Mouse (Mus musculus): Measurements from ENCODE around the gene Upf3b. TPM values are rescaled to one million over a fixed set of nuclear protein-coding genes. Genes with fewer than 3 reads are reported as not detected.
A peak's percentile ranks its signal among the peaks of the same experiment; 100 is the strongest.
"Not testable (repeated sequence)": the region's sequence is repeated elsewhere in the genome, so short reads cannot be mapped to it uniquely, and the experiment has no call there.

Gene Upf3b
- total RNA-seq, 2 experiments from 2014 or later = 12.7 to 30.8 TPM

- peak; percentile 39; the same call in 1 of the 2 replicates for ATAC-seq (replicated peaks; ENCODE audit: low FRiP score, poor library complexity, severe bottlenecking)
These were observed 25.7 kb downstream of the Upf3b start for GRCm38 (mm10) chrX:37084318-37084926.

- ATAC-seq (replicated peaks; ENCODE audit: low FRiP score, poor library complexity, severe bottlenecking) = no peak
These were observed 28.9 kb downstream of the Upf3b start for GRCm38 (mm10) chrX:37081194-37081593.

GRCm38 (mm10) chrX:37080345-37080744, 29.8 kb downstream of the Upf3b start:
- not testable (repeated sequence) for ATAC-seq (replicated peaks; ENCODE audit: low FRiP score, poor library complexity, severe bottlenecking)

- ATAC-seq (replicated peaks; ENCODE audit: low FRiP score, poor library complexity, severe bottlenecking) = no peak
These were observed 33.5 kb downstream of the Upf3b start for GRCm38 (mm10) chrX:37076651-37077050.

GRCm38 (mm10) chrX:37074262-37074892, 35.7 kb downstream of the Upf3b start:
- peak; percentile 79 for ATAC-seq (replicated peaks; ENCODE audit: low FRiP score, poor library complexity, severe bottlenecking)

- no peak for ATAC-seq (replicated peaks; ENCODE audit: low FRiP score, poor library complexity, severe bottlenecking)
These were observed 41.4 kb downstream of the Upf3b start for GRCm38 (mm10) chrX:37068766-37069165.

- ATAC-seq (replicated peaks; ENCODE audit: low FRiP score, poor library complexity, severe bottlenecking) = no peak
These were observed 42.8 kb downstream of the Upf3b start for GRCm38 (mm10) chrX:37067299-37067698.

- no peak for ATAC-seq (replicated peaks; ENCODE audit: low FRiP score, poor library complexity, severe bottlenecking)
These were observed 46.2 kb downstream of the Upf3b start for GRCm38 (mm10) chrX:37063902-37064301.

- no peak for ATAC-seq (replicated peaks; ENCODE audit: low FRiP score, poor library complexity, severe bottlenecking)
These were observed 61.0 kb downstream of the Upf3b start for GRCm38 (mm10) chrX:37048890-37049823.

- no peak for ATAC-seq (replicated peaks; ENCODE audit: low FRiP score, poor library complexity, severe bottlenecking)
These were observed 61.8 kb downstream of the Upf3b start, which contains the start of gene Sowahd for GRCm38 (mm10) chrX:37048066-37048889. TSS of gene Sowahd (plus strand) at chrX:37048845.

- 0 out of 2 replicates have a peak, but pooled peaks have one; percentile 65 for ATAC-seq (replicated peaks; ENCODE audit: low FRiP score, poor library complexity, severe bottlenecking)
These were observed 67.4 kb downstream of the Upf3b start for GRCm38 (mm10) chrX:37042726-37043125.

Other genes with a start within 250 kb of the Upf3b start
- gene Ube2a, start 236.4 kb downstream of the Upf3b start, total RNA-seq (2015; ENCODE audit: low replicate concordance) = 16.7 and 39.9 TPM in 2 replicates
- gene Ube2a, start 236.4 kb downstream of the Upf3b start, total RNA-seq (2017; ENCODE audit: low replicate concordance) = 4.3 and 19.9 TPM in 2 replicates
- 9.2 and 22.2 TPM in 2 replicates for gene C330007P06Rik, start 236.2 kb downstream of the Upf3b start, total RNA-seq (2015; ENCODE audit: low replicate concordance)
- gene C330007P06Rik, start 236.2 kb downstream of the Upf3b start, total RNA-seq (2017; ENCODE audit: low replicate concordance) = 17.7 and 23.5 TPM in 2 replicates
- gene Nkrf, start 207.4 kb downstream of the Upf3b start, total RNA-seq (2015; ENCODE audit: low replicate concordance) = 3.1 and 8.5 TPM in 2 replicates
- gene Nkrf, start 207.4 kb downstream of the Upf3b start, total RNA-seq (2017; ENCODE audit: low replicate concordance) = 0.34 and 3.9 TPM in 2 replicates
- 8.6 and 12.5 TPM in 2 replicates for gene Sept6, start 118.5 kb downstream of the Upf3b start, total RNA-seq (2015; ENCODE audit: low replicate concordance)
- gene Sept6, start 118.5 kb downstream of the Upf3b start, total RNA-seq (2017; ENCODE audit: low replicate concordance) = 4.5 and 7.1 TPM in 2 replicates
- gene Sowahd, start 61.5 kb downstream of the Upf3b start, total RNA-seq (2015; ENCODE audit: low replicate concordance) = not detected in 2 replicates
- gene Sowahd, start 61.5 kb downstream of the Upf3b start, total RNA-seq (2017; ENCODE audit: low replicate concordance) = not detected in 2 replicates
- gene Rpl39, start 24.9 kb downstream of the Upf3b start, total RNA-seq (2015; ENCODE audit: low replicate concordance) = 374 and 391 TPM in 2 replicates
- 399 and 493 TPM in 2 replicates for gene Rpl39, start 24.9 kb downstream of the Upf3b start, total RNA-seq (2017; ENCODE audit: low replicate concordance)
- 6.5 and 8.3 TPM in 2 replicates for gene Nkap, start 16.5 kb upstream of the Upf3b start, total RNA-seq (2015; ENCODE audit: low replicate concordance)
- gene Nkap, start 16.5 kb upstream of the Upf3b start, total RNA-seq (2017; ENCODE audit: low replicate concordance) = 23.4 and 38.3 TPM in 2 replicates
- not detected in 2 replicates for gene Akap14, start 58.5 kb upstream of the Upf3b start, total RNA-seq (2015; ENCODE audit: low replicate concordance)
- gene Akap14, start 58.5 kb upstream of the Upf3b start, total RNA-seq (2017; ENCODE audit: low replicate concordance) = not detected in 2 replicates
- gene Ndufa1, start 80.8 kb upstream of the Upf3b start, total RNA-seq (2015; ENCODE audit: low replicate concordance) = 46.7 and 47.0 TPM in 2 replicates
- 26.6 and 36.0 TPM in 2 replicates for gene Ndufa1, start 80.8 kb upstream of the Upf3b start, total RNA-seq (2017; ENCODE audit: low replicate concordance)
- 1.3 TPM in 1 of 2 replicates, not detected in the other for gene Rnf113a1, start 80.9 kb upstream of the Upf3b start, total RNA-seq (2015; ENCODE audit: low replicate concordance)
- 0.56 and 1.0 TPM in 2 replicates for gene Rnf113a1, start 80.9 kb upstream of the Upf3b start, total RNA-seq (2017; ENCODE audit: low replicate concordance)
- not detected in 2 replicates for gene Gm9, start 100.7 kb upstream of the Upf3b start, total RNA-seq (2015; ENCODE audit: low replicate concordance)
- gene Gm9, start 100.7 kb upstream of the Upf3b start, total RNA-seq (2017; ENCODE audit: low replicate concordance) = 0.70 TPM in 1 of 2 replicates, not detected in the other
- not detected in 2 replicates for gene Rhox1, start 111.9 kb upstream of the Upf3b start, total RNA-seq (2015; ENCODE audit: low replicate concordance)
- not detected in 2 replicates for gene Rhox1, start 111.9 kb upstream of the Upf3b start, total RNA-seq (2017; ENCODE audit: low replicate concordance)
- gene Rhox2a, start 134.7 kb upstream of the Upf3b start, total RNA-seq (2015; ENCODE audit: low replicate concordance) = not detected in 2 replicates
- gene Rhox2a, start 134.7 kb upstream of the Upf3b start, total RNA-seq (2017; ENCODE audit: low replicate concordance) = not detected in 2 replicates
- not detected in 2 replicates for gene Rhox3a, start 139.6 kb upstream of the Upf3b start, total RNA-seq (2015; ENCODE audit: low replicate concordance)
- gene Rhox3a, start 139.6 kb upstream of the Upf3b start, total RNA-seq (2017; ENCODE audit: low replicate concordance) = not detected in 2 replicates
- gene Rhox4a, start 155.0 kb upstream of the Upf3b start, total RNA-seq (2015; ENCODE audit: low replicate concordance) = not detected in 2 replicates
- gene Rhox4a, start 155.0 kb upstream of the Upf3b start, total RNA-seq (2017; ENCODE audit: low replicate concordance) = not detected in 2 replicates

All from erythroblast, adult 5-6 weeks (primary cell).